Comparison of ENCODE assay signal across 8 mouse cellular contexts in genomic region chr2:128967661-128968441, GRCm38 (mm10). TPM values are rescaled to one million over a fixed set of nuclear protein-coding genes. Genes with fewer than 3 reads are reported as not detected.
DNase-seq lines count a peak whose midpoint lies in the region; ATAC-seq and TF ChIP-seq lines count a peak whose summit lies in the region.

Gene Gm10762 (minus strand): TSS chr2:128967725.

- TF ChIP-seq CTCF in bone marrow, adult 2 months (IDR thresholded peaks at IDR 0.05; ENCODE audit: control insufficient read depth, insufficient read depth, low read length) = no peak
- TF ChIP-seq CTCF in embryonic fibroblast, embryonic 13.5 days (IDR thresholded peaks at IDR 0.05; ENCODE audit: borderline replicate concordance, insufficient read depth, low read length) = no peak

- peak; percentile 86 for DNase-seq in A20 (ENCODE audit: low read depth, low spot score)
- peak; percentile 68 for DNase-seq in naive thymus-derived CD4-positive, alpha-beta T cell, adult 2 months (ENCODE audit: low read depth)
- peak; percentile 64 for DNase-seq in splenic B cell, adult 2 months (ENCODE audit: low read depth, low spot score)

- peak within 1 kb of the TSS; percentile 69 for H3K4me2 ChIP-seq in heart, embryonic 11.5 days
- peak within 1 kb of the TSS; percentile 67 for H3K4me2 ChIP-seq in kidney, embryonic 16.5 days (replicated peaks; ENCODE audit: low read depth, low read length)
- H3K4me2 ChIP-seq in liver, embryonic 12.5 days = peak within 1 kb of the TSS; percentile 75

- no peaks in the 10 kb centered on the region for H3K9me3 ChIP-seq in heart, embryonic 11.5 days (replicated peaks; ENCODE audit: control insufficient read depth, low read length)
- no peaks in the 10 kb centered on the region for H3K9me3 ChIP-seq in kidney, embryonic 16.5 days (ENCODE audit: low read length)
- H3K9me3 ChIP-seq in liver, embryonic 12.5 days (replicated peaks) = no peaks in the 10 kb centered on the region

- H3K4me1 ChIP-seq in bone marrow, adult 2 months (ENCODE audit: control insufficient read depth, insufficient read depth, low read length) = no peaks in the 10 kb centered on the region; the same call in 1 of the 2 replicates
- H3K4me1 ChIP-seq in embryonic fibroblast, embryonic 13.5 days (ENCODE audit: control insufficient read depth, insufficient read depth, low read length) = no peaks in the 10 kb centered on the region
- H3K4me1 ChIP-seq in heart, embryonic 11.5 days (ENCODE audit: control insufficient read depth, insufficient read depth, low read length) = 0 out of 2 replicates have a peak, but pooled peaks cover 3% of the 10 kb centered on the region
- peaks cover 13% of the 10 kb centered on the region for H3K4me1 ChIP-seq in kidney, embryonic 16.5 days (ENCODE audit: insufficient read depth, low read length)
- H3K4me1 ChIP-seq in liver, embryonic 12.5 days = peaks cover 16% of the 10 kb centered on the region

- peak; percentile 85 for ATAC-seq in heart, embryonic 11.5 days (replicated peaks; ENCODE audit: insufficient number of reproducible peaks, low FRiP score, low TSS enrichment)
- ATAC-seq in kidney, embryonic 16.5 days (ENCODE audit: low FRiP score, low TSS enrichment) = peak; percentile 90
- ATAC-seq in liver, embryonic 12.5 days = peak; percentile 79

- peak within 1 kb of the TSS; percentile 100 for H3K27ac ChIP-seq in bone marrow, adult 2 months (ENCODE audit: control insufficient read depth, insufficient read depth, low read depth, low read length, poor library complexity)
- peak within 1 kb of the TSS; percentile 98 for H3K27ac ChIP-seq in embryonic fibroblast, embryonic 13.5 days (ENCODE audit: insufficient read depth, low read length)
- peak within 1 kb of the TSS; percentile 100 for H3K27ac ChIP-seq in heart, embryonic 11.5 days (ENCODE audit: low read depth, low read length)
- peak within 1 kb of the TSS; percentile 100 for H3K27ac ChIP-seq in kidney, embryonic 16.5 days (ENCODE audit: low read length)
- H3K27ac ChIP-seq in liver, embryonic 12.5 days = peak within 1 kb of the TSS; percentile 98

- peak within 1 kb of the TSS; percentile 93 for H3K4me3 ChIP-seq in bone marrow, adult 2 months (replicated peaks; ENCODE audit: control insufficient read depth, low read depth, low read length)
- peak within 1 kb of the TSS; percentile 91 for H3K4me3 ChIP-seq in embryonic fibroblast, embryonic 13.5 days (ENCODE audit: insufficient read depth, low read length)
- peak within 1 kb of the TSS; percentile 92 for H3K4me3 ChIP-seq in heart, embryonic 11.5 days (ENCODE audit: low read depth, low read length)
- peak within 1 kb of the TSS; percentile 95 for H3K4me3 ChIP-seq in kidney, embryonic 16.5 days (ENCODE audit: low read length)
- H3K4me3 ChIP-seq in liver, embryonic 12.5 days = peak within 1 kb of the TSS; percentile 79

- no peaks in the 10 kb centered on the region for H3K27me3 ChIP-seq in heart, embryonic 11.5 days (ENCODE audit: control insufficient read depth, insufficient read depth, low read length)
- no peaks in the 10 kb centered on the region for H3K27me3 ChIP-seq in kidney, embryonic 16.5 days (ENCODE audit: insufficient read depth, low read length)
- no peaks in the 10 kb centered on the region for H3K27me3 ChIP-seq in liver, embryonic 12.5 days (replicated peaks)
- H3K27me3 ChIP-seq in splenic B cell, adult 2 months (ENCODE audit: control insufficient read depth, insufficient read depth, low read length, poor library complexity, severe bottlenecking) = no peaks in the 10 kb centered on the region

- 4% methylated on average over 80 of the region's 80 CpGs for WGBS in bone marrow, adult 2 months
- WGBS in heart, embryonic 11.5 days (ENCODE audit: insufficient replicate concordance) = under 1% methylated on average over 63 of the region's 80 CpGs
- WGBS in kidney, embryonic 16.5 days = 1% methylated on average over 56 of the region's 80 CpGs
- WGBS in liver, embryonic 12.5 days (ENCODE audit: insufficient replicate concordance) = under 1% methylated on average over 69 of the region's 80 CpGs

- TF ChIP-seq POLR2A in bone marrow, adult 2 months (IDR thresholded peaks at IDR 0.05; ENCODE audit: borderline replicate concordance, control insufficient read depth, low read depth, low read length) = peak; percentile 16; the same call in 1 of the 2 replicates
- peak; percentile 70 for TF ChIP-seq POLR2A in embryonic fibroblast, embryonic 13.5 days (IDR thresholded peaks at IDR 0.05; ENCODE audit: low read depth, low read length)

- peak within 1 kb of the TSS; percentile 100 for H3K9ac ChIP-seq in heart, embryonic 11.5 days (ENCODE audit: low read depth, low read length)
- H3K9ac ChIP-seq in kidney, embryonic 16.5 days (replicated peaks; ENCODE audit: low read length) = peak within 1 kb of the TSS; percentile 99
- peak within 1 kb of the TSS; percentile 97 for H3K9ac ChIP-seq in liver, embryonic 12.5 days

- H3K36me3 ChIP-seq in heart, embryonic 11.5 days (ENCODE audit: control insufficient read depth, insufficient read depth, low read length) = no peaks in the 10 kb centered on the region
- no peaks in the 10 kb centered on the region for H3K36me3 ChIP-seq in kidney, embryonic 16.5 days (ENCODE audit: insufficient read depth, low read length)
- no peaks in the 10 kb centered on the region for H3K36me3 ChIP-seq in liver, embryonic 12.5 days
- no peaks in the 10 kb centered on the region for H3K36me3 ChIP-seq in splenic B cell, adult 2 months (ENCODE audit: control insufficient read depth, insufficient read depth, low read length, poor library complexity, severe bottlenecking)

RNA-seq across cellular contexts. Expression of gene Gm10762, which starts in this region (rescaled TPM):
- 1.1 and 1.3 TPM in 2 replicates for polyA plus RNA-seq in bone marrow, adult 2 months (2011; ENCODE audit: insufficient read depth, insufficient read length, low replicate concordance, missing spikeins)
- 2.9 and 3.8 TPM in 2 replicates for polyA plus RNA-seq in embryonic fibroblast, embryonic 13.5 days (2011; ENCODE audit: insufficient read length, low read depth, missing spikeins)
- 10.0 and 13.3 TPM in 2 replicates for polyA plus RNA-seq in heart, embryonic 11.5 days (2014; fragmentation: Nextera tagmentation; extraction: Ambion mirVana)
- 12.7 and 12.9 TPM in 2 replicates for polyA plus RNA-seq in kidney, embryonic 16.5 days (2015; fragmentation: Nextera tagmentation; extraction: Ambion mirVana)
- polyA plus RNA-seq in liver, embryonic 12.5 days (2016; fragmentation: Nextera tagmentation; extraction: Ambion mirVana) = 5.8 and 6.8 TPM in 2 replicates

Comparison
In these comparisons a context has a peak if more than half of its experiments do, and no peak if none do; other contexts are left out.
1. Peak in every context shown above with its lines: DNase-seq, ATAC-seq, H3K4me3 ChIP-seq and H3K27ac ChIP-seq.